Mouse (Mus musculus): ENCODE results near the gene Kctd18. TPM values are rescaled to one million over a fixed set of nuclear protein-coding genes. Genes with fewer than 3 reads are reported as not detected.
"Not testable (repeated sequence)": the region's sequence is repeated elsewhere in the genome, so short reads cannot be mapped to it uniquely, and the experiment has no call there.

The Kctd18 gene
- polyA plus RNA-seq, 1 experiment from 2014 or later = 25.4 TPM

GRCm38 (mm10) chr1:58037306-58037705 lies 18.6 kb upstream of the Kctd18 start:
- 95% methylated on average over 9 of the region's 9 CpGs for WGBS
- H3K36me3 ChIP-seq, H3K4me2 ChIP-seq: not testable (repeated sequence)

GRCm38 (mm10) chr1:58031160-58031769 lies 12.5 kb upstream of the Kctd18 start:
- Histone ChIP-seq H3K27ac (replicated peaks) (0 out of 2 replicates have a peak overlapping the region, but pooled peaks have one; percentile 63), H3K4me3 (replicated peaks) (no peak overlapping the region), H3K27me3 (replicated peaks) (no peaks in the 10 kb centered on the region), H3K9ac (replicated peaks) (no peak overlapping the region), H3K4me2 (no peak overlapping the region), H3K9me3 (replicated peaks) (no peaks in the 10 kb centered on the region), H3K36me3 (no peaks in the 10 kb centered on the region), H3K4me1 (peaks cover 12% of the 10 kb centered on the region)
- 60% methylated on average over 10 of the region's 10 CpGs for WGBS
- 0 out of 2 replicates have a peak, but pooled peaks have one; percentile 55 for ATAC-seq (ENCODE audit: low FRiP score)

More at GRCm38 (mm10) chr1:58037306-58037705, 18.6 kb upstream of the Kctd18 start:
- H3K4me1 ChIP-seq; H3K27me3 ChIP-seq (replicated peaks); H3K9me3 ChIP-seq (replicated peaks); ATAC-seq (ENCODE audit: low FRiP score); H3K9ac ChIP-seq (replicated peaks); H3K27ac ChIP-seq (replicated peaks); H3K4me3 ChIP-seq (replicated peaks): not testable (repeated sequence)

DNA sequence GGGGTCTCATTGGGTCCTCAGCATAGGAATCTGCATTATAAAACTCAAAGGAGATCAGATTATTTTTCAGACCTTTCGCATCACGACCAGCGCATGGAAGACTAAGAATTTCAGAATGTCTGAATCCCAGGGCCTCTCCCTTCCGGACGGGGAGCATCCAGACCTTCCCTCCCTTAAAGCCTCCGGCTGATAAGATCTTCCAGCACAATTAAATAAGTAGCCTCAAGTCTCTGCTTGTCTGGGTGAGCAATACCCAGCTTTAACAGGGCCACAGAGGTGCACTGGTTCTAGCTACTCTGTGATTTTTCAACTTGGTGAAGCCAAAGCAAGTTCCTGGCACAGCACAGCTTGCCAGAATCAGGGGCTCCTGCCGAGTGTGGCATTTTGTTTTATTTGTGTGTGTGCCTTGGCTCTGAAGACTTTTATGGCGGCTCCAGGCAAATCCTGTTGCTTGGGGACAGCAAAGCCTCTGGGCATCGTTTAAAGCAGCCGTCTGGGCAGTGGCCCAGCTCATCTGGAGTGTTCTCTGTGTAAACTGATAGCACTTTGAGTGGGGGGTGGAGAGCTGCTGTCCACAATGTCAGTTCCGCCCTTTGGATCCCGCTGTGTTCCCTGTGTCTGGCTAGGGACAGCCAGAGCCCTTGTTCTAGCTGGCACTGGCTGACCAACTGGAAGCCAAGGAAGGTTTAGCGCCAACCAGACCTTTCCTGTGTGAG lies 11.6 kb upstream of the Kctd18 start:
- peak; percentile 84 for ATAC-seq (ENCODE audit: low FRiP score)
- Histone ChIP-seq H3K4me3 (replicated peaks) (peak overlapping the region; percentile 23), H3K4me2 (peak overlapping the region; percentile 50), H3K9me3 (replicated peaks) (no peaks in the 10 kb centered on the region), H3K27ac (replicated peaks) (peak overlapping the region; percentile 63), H3K9ac (replicated peaks) (no peak overlapping the region), H3K4me1 (peaks cover 12% of the 10 kb centered on the region), H3K36me3 (no peaks in the 10 kb centered on the region), H3K27me3 (replicated peaks) (no peaks in the 10 kb centered on the region)
- 24% methylated on average over 13 of the region's 13 CpGs for WGBS

GRCm38 (mm10) chr1:58029636-58030117 lies 10.9 kb upstream of the Kctd18 start, which contains the start of gene Aox1:
TSS of gene Aox1 (plus strand) at chr1:58029931.
- WGBS = 13% methylated on average over 12 of the region's 12 CpGs
- H3K9me3 ChIP-seq (replicated peaks) = no peaks in the 10 kb centered on the region
- no peaks in the 10 kb centered on the region for H3K36me3 ChIP-seq
- ATAC-seq (ENCODE audit: low FRiP score) = peak; percentile 76
- H3K27me3 ChIP-seq (replicated peaks) = no peaks in the 10 kb centered on the region
- no peak within 1 kb of the TSS for H3K9ac ChIP-seq (replicated peaks)
- peak within 1 kb of the TSS; percentile 50 for H3K4me2 ChIP-seq
- peak within 1 kb of the TSS; percentile 23 for H3K4me3 ChIP-seq (replicated peaks)
- peak within 1 kb of the TSS; percentile 63 for H3K27ac ChIP-seq (replicated peaks)
- peaks cover 12% of the 10 kb centered on the region for H3K4me1 ChIP-seq

DNA sequence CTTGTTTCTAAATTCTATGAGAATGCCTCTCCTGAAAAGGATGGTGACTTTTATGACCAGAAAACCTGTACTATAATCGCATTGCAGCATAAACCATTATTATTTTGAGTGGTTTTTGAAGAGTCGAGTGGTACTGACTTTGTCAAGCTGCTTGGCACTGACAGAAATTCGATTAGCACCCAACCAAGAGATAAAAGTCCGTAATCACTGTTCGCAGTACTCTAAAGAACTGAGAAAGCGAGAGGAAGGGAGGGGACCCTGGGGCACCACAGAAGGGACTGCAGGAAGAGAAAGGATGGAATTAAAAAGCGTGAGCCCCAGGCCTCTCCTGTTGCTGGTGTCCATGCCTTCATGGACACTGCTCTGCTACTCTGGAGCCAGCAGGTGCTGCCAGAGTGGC lies 9.0 kb upstream of the Kctd18 start:
- no peaks in the 10 kb centered on the region for H3K27me3 ChIP-seq (replicated peaks)
- peaks cover 12% of the 10 kb centered on the region for H3K4me1 ChIP-seq
- H3K4me2 ChIP-seq = no peak overlapping the region
- WGBS = 86% methylated on average over 7 of the region's 7 CpGs
- no peak overlapping the region for H3K9ac ChIP-seq (replicated peaks)
- H3K9me3 ChIP-seq (replicated peaks) = no peaks in the 10 kb centered on the region
- no peaks in the 10 kb centered on the region for H3K36me3 ChIP-seq
- no peak overlapping the region for H3K4me3 ChIP-seq (replicated peaks)
- no peak for ATAC-seq (ENCODE audit: low FRiP score)
- no peak overlapping the region for H3K27ac ChIP-seq (replicated peaks)

DNA sequence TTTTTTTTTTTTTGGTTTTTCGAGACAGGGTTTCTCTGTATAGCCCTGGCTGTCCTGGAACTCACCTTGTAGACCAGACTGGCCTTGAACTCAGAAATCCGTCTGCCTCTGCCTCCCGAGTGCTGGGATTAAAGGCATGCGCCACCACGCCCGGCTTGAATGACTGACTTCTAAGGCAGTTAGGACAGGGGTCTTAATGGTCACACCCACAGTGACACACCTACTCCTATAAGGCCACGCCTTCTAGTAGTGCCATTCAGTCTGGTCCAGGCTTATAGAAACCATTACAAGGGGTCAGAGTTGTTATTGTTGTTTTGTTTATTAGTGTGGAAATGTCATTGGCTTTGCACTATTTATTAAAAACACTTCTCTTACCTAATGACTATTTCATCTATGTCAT lies 12.4 kb downstream of the Kctd18 start:
- not testable (repeated sequence) for H3K4me1 ChIP-seq; H3K36me3 ChIP-seq; H3K9ac ChIP-seq (replicated peaks); H3K4me3 ChIP-seq (replicated peaks); H3K27ac ChIP-seq (replicated peaks); H3K9me3 ChIP-seq (replicated peaks); ATAC-seq (ENCODE audit: low FRiP score); H3K4me2 ChIP-seq; H3K27me3 ChIP-seq (replicated peaks)
- WGBS = 97% methylated on average over 6 of the region's 7 CpGs

DNA sequence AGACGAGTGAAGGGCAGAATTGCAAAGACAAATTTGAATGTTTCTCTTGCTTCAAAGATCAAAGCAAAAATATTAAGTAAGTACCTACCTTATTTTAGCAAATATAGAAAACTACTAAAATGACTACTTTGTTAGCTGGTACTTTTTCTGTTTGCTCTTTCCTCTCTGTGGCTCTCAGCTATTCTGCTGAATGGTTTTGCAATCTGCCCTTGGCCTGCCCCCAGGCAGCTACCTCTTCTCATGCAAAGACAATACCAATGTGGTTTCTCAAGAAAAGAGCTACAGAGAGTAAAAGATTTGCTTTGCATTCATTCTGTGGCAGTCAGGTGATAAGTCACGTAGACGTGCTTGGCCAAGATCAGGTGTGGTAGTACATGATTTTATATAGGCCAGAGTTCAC lies 20.6 kb downstream of the Kctd18 start:
- H3K27ac ChIP-seq (replicated peaks) = no peak overlapping the region
- no peaks in the 10 kb centered on the region for H3K9me3 ChIP-seq (replicated peaks)
- peaks cover 7% of the 10 kb centered on the region for H3K4me1 ChIP-seq
- ATAC-seq (ENCODE audit: low FRiP score) = no peak
- no peak overlapping the region for H3K9ac ChIP-seq (replicated peaks)
- WGBS = 79% methylated on average over 3 of the region's 3 CpGs
- H3K27me3 ChIP-seq (replicated peaks) = no peaks in the 10 kb centered on the region
- H3K4me3 ChIP-seq (replicated peaks) = no peak overlapping the region
- no peaks in the 10 kb centered on the region for H3K36me3 ChIP-seq
- no peak overlapping the region for H3K4me2 ChIP-seq

GRCm38 (mm10) chr1:57996133-57996615 lies 22.6 kb downstream of the Kctd18 start:
- WGBS = under 1% methylated on average over 29 of the region's 29 CpGs
- no peaks in the 10 kb centered on the region for H3K27me3 ChIP-seq (replicated peaks)
- peak; percentile 43; the same call in 1 of the 2 replicates for ATAC-seq (ENCODE audit: low FRiP score)
- peak overlapping the region; percentile 98 for H3K4me2 ChIP-seq
- H3K27ac ChIP-seq (replicated peaks) = no peak overlapping the region
- no peaks in the 10 kb centered on the region for H3K36me3 ChIP-seq
- H3K9ac ChIP-seq (replicated peaks) = peak overlapping the region; percentile 50
- peak overlapping the region; percentile 91 for H3K4me3 ChIP-seq (replicated peaks)
- H3K9me3 ChIP-seq (replicated peaks) = no peaks in the 10 kb centered on the region
- H3K4me1 ChIP-seq = peaks cover 7% of the 10 kb centered on the region

- H3K4me1 ChIP-seq = peaks cover 7% of the 10 kb centered on the region
- peak within 1 kb of the TSS; percentile 92 for H3K27ac ChIP-seq (replicated peaks)
- peak; percentile 100 for ATAC-seq (ENCODE audit: low FRiP score)
- peak within 1 kb of the TSS; percentile 69 for H3K9ac ChIP-seq (replicated peaks)
- peak within 1 kb of the TSS; percentile 91 for H3K4me3 ChIP-seq (replicated peaks)
- H3K36me3 ChIP-seq = no peaks in the 10 kb centered on the region
- H3K4me2 ChIP-seq = peak within 1 kb of the TSS; percentile 98
- H3K9me3 ChIP-seq (replicated peaks) = no peaks in the 10 kb centered on the region
- H3K27me3 ChIP-seq (replicated peaks) = no peaks in the 10 kb centered on the region
- 7% methylated on average over 30 of the region's 30 CpGs for WGBS
Observed at GRCm38 (mm10) chr1:57995432-57996132, 23.2 kb downstream of the Kctd18 start, which contains the start of gene Sgo2a. TSS of gene Sgo2a (plus strand) at chr1:57995971.

DNA sequence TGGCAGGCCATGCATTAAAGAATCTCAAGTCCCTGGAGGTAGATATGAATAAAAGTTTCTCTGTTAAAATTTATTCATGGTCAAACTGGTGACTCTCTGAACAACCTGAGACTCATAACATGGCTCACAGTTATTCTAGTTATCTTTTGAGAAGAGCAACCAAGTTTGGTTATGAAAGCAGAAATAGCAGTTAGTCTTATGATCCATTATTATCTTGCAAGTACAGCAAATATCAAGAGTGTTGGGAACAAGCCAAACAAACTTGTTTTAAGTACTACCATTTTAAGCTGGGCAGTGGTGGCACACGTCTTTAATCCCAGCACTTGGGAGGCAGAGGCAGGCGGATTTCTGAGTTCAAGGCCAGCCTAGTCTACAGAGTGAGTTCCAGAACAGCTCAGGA lies 27.5 kb downstream of the Kctd18 start:
- no peak overlapping the region for H3K9ac ChIP-seq (replicated peaks)
- 85% methylated on average over 2 of the region's 2 CpGs for WGBS
- no peak for ATAC-seq (ENCODE audit: low FRiP score)
- H3K4me3 ChIP-seq (replicated peaks) = no peak overlapping the region
- peaks cover 2% of the 10 kb centered on the region for H3K4me1 ChIP-seq
- no peaks in the 10 kb centered on the region for H3K27me3 ChIP-seq (replicated peaks)
- H3K27ac ChIP-seq (replicated peaks) = no peak overlapping the region
- no peaks in the 10 kb centered on the region for H3K9me3 ChIP-seq (replicated peaks)
- no peaks in the 10 kb centered on the region for H3K36me3 ChIP-seq
- H3K4me2 ChIP-seq = no peak overlapping the region

GRCm38 (mm10) chr1:57989052-57989600 lies 29.6 kb downstream of the Kctd18 start:
- no peaks in the 10 kb centered on the region for H3K9me3 ChIP-seq (replicated peaks)
- H3K4me1 ChIP-seq = no peaks in the 10 kb centered on the region
- no peak overlapping the region for H3K27ac ChIP-seq (replicated peaks)
- no peak for ATAC-seq (ENCODE audit: low FRiP score)
- no peak overlapping the region for H3K9ac ChIP-seq (replicated peaks)
- H3K27me3 ChIP-seq (replicated peaks) = no peaks in the 10 kb centered on the region
- no peak overlapping the region for H3K4me3 ChIP-seq (replicated peaks)
- no peak overlapping the region for H3K4me2 ChIP-seq
- WGBS = 71% methylated on average over 6 of the region's 6 CpGs
- H3K36me3 ChIP-seq = no peaks in the 10 kb centered on the region
